Mouse (Mus musculus) heart, embryonic 12.5 days (tissue): Measurements from ENCODE around the gene Qdpr. TPM values are rescaled to one million over a fixed set of nuclear protein-coding genes. Genes with fewer than 3 reads are reported as not detected.

ENCODE experiments used
- polyA plus RNA-seq: library from polyadenylated mRNA; unstranded; fragments of >200 nt; fragmentation: Nextera tagmentation; extraction: Ambion mirVana; gene quantifications from 2 replicates; pipeline ENCODE4 v1.2.1, GENCODE M21; 2016

The Qdpr gene
- polyA plus RNA-seq, 1 experiment from 2014 or later = 83.9 TPM

Other genes starting within 250 kb of the Qdpr start
- gene Clrn2, start 3.5 kb upstream of the Qdpr start, polyA plus RNA-seq = not detected in 2 replicates
- 72.5 and 73.7 TPM in 2 replicates for gene Lap3, start 43.1 kb upstream of the Qdpr start, polyA plus RNA-seq
- gene Med28, start 70.0 kb upstream of the Qdpr start, polyA plus RNA-seq = 183 TPM in 2 replicates
- gene Fam184b, start 189.4 kb upstream of the Qdpr start, polyA plus RNA-seq = 0.23 and 0.28 TPM in 2 replicates
- 37.9 and 39.6 TPM in 2 replicates for gene Ncapg, start 219.7 kb upstream of the Qdpr start, polyA plus RNA-seq